Mouse (Mus musculus) embryonic fibroblast, embryonic 13.5 days (primary cell): ENCODE measurements at regions not wholly inside any gene's neighbourhood (a gene's known extent, or its start where the extent isn't known, plus 50 kb on each side); places are given as distances from the start of the nearest gene placed in this dataset.

Experiments
- H3K27ac ChIP-seq: 2 replicates; pipeline ENCODE4 v1.5.1; 2012; ENCODE audit warnings: low read length, control low read depth, inconsistent platforms; ENCODE audit not compliant: insufficient read depth
- H3K4me1 ChIP-seq: 2 replicates; pipeline ENCODE4 v1.6.1; 2011; ENCODE audit warnings: low read length; ENCODE audit not compliant: control insufficient read depth, insufficient read depth
- H3K4me3 ChIP-seq: 2 replicates; pipeline ENCODE4 v1.5.1; 2011; ENCODE audit warnings: mild to moderate bottlenecking, control low read depth, low read length; ENCODE audit not compliant: insufficient read depth
- CTCF ChIP-seq: IDR thresholded peaks from 2 replicates; pipeline ENCODE4 v1.5.1; 2011; ENCODE audit warnings: mild to moderate bottlenecking, control low read depth, low read length, moderate library complexity, borderline replicate concordance; ENCODE audit not compliant: insufficient read depth
- POLR2A ChIP-seq: IDR thresholded peaks from 2 replicates; pipeline ENCODE4 v1.6.1; 2011; ENCODE audit warnings: low read depth, mild to moderate bottlenecking, control low read depth, low read length, moderate library complexity

GRCm38 (mm10) chr2:166370776-166371175, 215.3 kb upstream of the Sulf2 start:
- Histone ChIP-seq H3K4me1 (no peaks in the 10 kb centered on the region), H3K4me3 (no peak overlapping the region), H3K27ac (no peak overlapping the region)
- no peak for TF ChIP-seq POLR2A
- TF ChIP-seq CTCF: no peak

GRCm38 (mm10) chr2:166361645-166362044, 206.2 kb upstream of the Sulf2 start:
- no peak overlapping the region for H3K27ac ChIP-seq
- no peak overlapping the region for H3K4me3 ChIP-seq
- H3K4me1 ChIP-seq: no peaks in the 10 kb centered on the region
- TF ChIP-seq POLR2A: no peak
- TF ChIP-seq CTCF: no peak

GRCm38 (mm10) chr2:166360786-166361185, 205.3 kb upstream of the Sulf2 start:
- Histone ChIP-seq H3K27ac (no peak overlapping the region), H3K4me1 (no peaks in the 10 kb centered on the region), H3K4me3 (no peak overlapping the region)
- TF ChIP-seq CTCF (no peak), POLR2A (no peak)

- Histone ChIP-seq H3K4me3 (no peak overlapping the region), H3K27ac (no peak overlapping the region), H3K4me1 (no peaks in the 10 kb centered on the region)
- TF ChIP-seq POLR2A: no peak
- TF ChIP-seq CTCF: no peak
Measured at GRCm38 (mm10) chr2:166359995-166360394, 204.5 kb upstream of the Sulf2 start.

- peaks cover 3% of the 10 kb centered on the region; the same call in 1 of the 2 replicates for H3K4me1 ChIP-seq
- no peak overlapping the region for H3K27ac ChIP-seq
Measured at GRCm38 (mm10) chr2:166357824-166358223, 202.4 kb upstream of the Sulf2 start.

GRCm38 (mm10) chr2:166355944-166356343, 200.5 kb upstream of the Sulf2 start:
- Histone ChIP-seq H3K27ac (no peak overlapping the region), H3K4me3 (no peak overlapping the region), H3K4me1 (peaks cover 3% of the 10 kb centered on the region; the same call in 1 of the 2 replicates)
- no peak for TF ChIP-seq CTCF

More at GRCm38 (mm10) chr2:166357824-166358223, 202.4 kb upstream of the Sulf2 start:
- H3K4me3 ChIP-seq: no peak overlapping the region
- TF ChIP-seq POLR2A (no peak), CTCF (no peak)

- H3K4me3 ChIP-seq: no peak overlapping the region
- H3K4me1 ChIP-seq: peaks cover 3% of the 10 kb centered on the region; the same call in 1 of the 2 replicates
- no peak overlapping the region for H3K27ac ChIP-seq
- TF ChIP-seq CTCF: no peak
- no peak for TF ChIP-seq POLR2A
Measured at GRCm38 (mm10) chr2:166355446-166355845, 200.0 kb upstream of the Sulf2 start.

GRCm38 (mm10) chr2:166354391-166354790, 198.9 kb upstream of the Sulf2 start:
- Histone ChIP-seq H3K4me3 (no peak overlapping the region), H3K4me1 (peaks cover 3% of the 10 kb centered on the region; the same call in 1 of the 2 replicates), H3K27ac (no peak overlapping the region)
- TF ChIP-seq POLR2A (no peak), CTCF (no peak)

- H3K4me1 ChIP-seq: peaks cover 3% of the 10 kb centered on the region; the same call in 1 of the 2 replicates
- TF ChIP-seq CTCF (no peak), POLR2A (no peak)
- no peak overlapping the region for H3K4me3 ChIP-seq
- no peak overlapping the region for H3K27ac ChIP-seq
Measured at GRCm38 (mm10) chr2:166353447-166354111, 198.1 kb upstream of the Sulf2 start.

- H3K4me1 ChIP-seq: peaks cover 3% of the 10 kb centered on the region; the same call in 1 of the 2 replicates
- H3K4me3 ChIP-seq: no peak overlapping the region
Measured at GRCm38 (mm10) chr2:166351984-166352383, 196.5 kb upstream of the Sulf2 start.

GRCm38 (mm10) chr2:166351581-166351980, 196.1 kb upstream of the Sulf2 start:
- H3K4me1 ChIP-seq: peaks cover 3% of the 10 kb centered on the region; the same call in 1 of the 2 replicates
- H3K27ac ChIP-seq: no peak overlapping the region
- no peak overlapping the region for H3K4me3 ChIP-seq
- no peak for TF ChIP-seq CTCF
- TF ChIP-seq POLR2A: no peak

More at GRCm38 (mm10) chr2:166351984-166352383, 196.5 kb upstream of the Sulf2 start:
- TF ChIP-seq CTCF (no peak), POLR2A (no peak)
- H3K27ac ChIP-seq: no peak overlapping the region

GRCm38 (mm10) chr2:166348654-166349053, 193.2 kb upstream of the Sulf2 start:
- Histone ChIP-seq H3K4me3 (no peak overlapping the region), H3K27ac (no peak overlapping the region), H3K4me1 (no peaks in the 10 kb centered on the region)
- TF ChIP-seq CTCF (no peak), POLR2A (no peak)
